Comparison of ENCODE assay signal across 11 mouse cellular contexts in the genomic region with DNA sequence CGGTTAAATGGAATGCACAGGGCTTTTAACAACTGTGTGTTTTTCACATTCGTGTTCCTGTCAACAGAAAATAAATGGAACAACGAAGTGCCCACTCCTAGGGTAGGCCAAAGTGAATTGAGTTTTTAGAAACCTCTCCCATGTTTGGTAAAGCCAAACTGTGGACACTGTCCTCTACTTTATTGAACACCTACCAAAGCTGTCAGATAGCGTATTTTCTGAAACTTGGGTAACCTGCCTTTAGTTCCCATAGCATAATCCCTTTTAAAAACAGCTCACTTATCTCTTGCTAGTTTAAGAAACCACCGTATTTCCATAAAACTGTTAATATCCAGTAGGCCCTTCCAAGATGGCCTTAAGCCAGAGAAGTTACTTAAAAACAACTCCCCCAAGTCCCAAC. TPM values are rescaled to one million over a fixed set of nuclear protein-coding genes. Genes with fewer than 3 reads are reported as not detected.
DNase-seq lines count a peak whose midpoint lies in the region; ATAC-seq lines count a peak whose summit lies in the region.
"Had no signal": no experiment of that assay in that cellular context is flagged by ENCODE, and none has a peak within 500 bp of the region (broad histone marks: within the 10 kb centered on the region; RNA-seq: fewer than 3 reads in every experiment).

No protein-coding gene starts in this region.

- no peak for DNase-seq in heart, postnatal 10 days
- no peak for DNase-seq in neural tube, embryonic 10.5 days (ENCODE audit: extremely low spot score, low spot score)
- DNase-seq in splenic B cell, adult 2 months (ENCODE audit: low read depth, low spot score) = peak; percentile 3
- no peak for DNase-seq in cerebellum, postnatal 25 days
- no peak for DNase-seq in adrenal gland, postnatal 4 days (ENCODE audit: low spot score in 2 of 2)
- DNase-seq: cerebellum, adult 18-20 months; right cerebral cortex, adult 18-20 months had no signal

- intact Hi-C loops in heart, postnatal 10 days (cut with DNase I) = loop anchor here (1.0 to 10.0 kb wide), 3 partner anchors 38 to 660 kb away; a partner anchor contains a TSS

- no peak for ATAC-seq in heart, embryonic 11.5 days (replicated peaks; ENCODE audit: insufficient number of reproducible peaks, low FRiP score, low TSS enrichment)
- ATAC-seq in neural tube, embryonic 15.5 days (ENCODE audit: low FRiP score) = no peak
- no peak for ATAC-seq in heart, embryonic 16.5 days (replicated peaks; ENCODE audit: extremely low read depth, insufficient read depth, low FRiP score)

- no peaks in the 10 kb centered on the region for H3K27me3 ChIP-seq in heart, embryonic 11.5 days (ENCODE audit: control insufficient read depth, insufficient read depth, low read length)
- H3K27me3 ChIP-seq in neural tube, embryonic 15.5 days (replicated peaks) = no peaks in the 10 kb centered on the region
- H3K27me3 ChIP-seq in heart, embryonic 16.5 days (ENCODE audit: control insufficient read depth, insufficient read depth, low read length) = no peaks in the 10 kb centered on the region
- no peaks in the 10 kb centered on the region for H3K27me3 ChIP-seq in splenic B cell, adult 2 months (ENCODE audit: control insufficient read depth, insufficient read depth, low read length, poor library complexity, severe bottlenecking)
- H3K27me3 ChIP-seq: midbrain, embryonic 12.5 days had no signal

- H3K27ac ChIP-seq in heart, embryonic 11.5 days (ENCODE audit: low read depth, low read length) = no peak overlapping the region
- no peak overlapping the region for H3K27ac ChIP-seq in neural tube, embryonic 15.5 days (replicated peaks)
- peak overlapping the region; percentile 94 for H3K27ac ChIP-seq in heart, embryonic 16.5 days (ENCODE audit: low read length)

- peaks cover 8% of the 10 kb centered on the region for H3K36me3 ChIP-seq in heart, embryonic 11.5 days (ENCODE audit: control insufficient read depth, insufficient read depth, low read length)
- peaks cover 29% of the 10 kb centered on the region for H3K36me3 ChIP-seq in neural tube, embryonic 15.5 days
- peaks cover 27% of the 10 kb centered on the region for H3K36me3 ChIP-seq in heart, embryonic 16.5 days (ENCODE audit: control insufficient read depth, insufficient read depth)
- peaks cover 5% of the 10 kb centered on the region for H3K36me3 ChIP-seq in splenic B cell, adult 2 months (ENCODE audit: control insufficient read depth, insufficient read depth, low read length, poor library complexity, severe bottlenecking)

- peak overlapping the region; percentile 74; the same call in 1 of the 2 replicates for H3K4me3 ChIP-seq in heart, embryonic 11.5 days (ENCODE audit: low read depth, low read length)
- H3K4me3 ChIP-seq in neural tube, embryonic 15.5 days (replicated peaks) = no peak overlapping the region
- no peak overlapping the region for H3K4me3 ChIP-seq in heart, embryonic 16.5 days (ENCODE audit: low read length)

- H3K9me3 ChIP-seq in heart, embryonic 11.5 days (replicated peaks; ENCODE audit: control insufficient read depth, low read length) = no peaks in the 10 kb centered on the region
- no peaks in the 10 kb centered on the region for H3K9me3 ChIP-seq in neural tube, embryonic 15.5 days (replicated peaks)
- H3K9me3 ChIP-seq in heart, embryonic 16.5 days (replicated peaks; ENCODE audit: control insufficient read depth, low read length) = no peaks in the 10 kb centered on the region
- H3K9me3 ChIP-seq: midbrain, embryonic 12.5 days had no signal

- H3K9ac ChIP-seq in heart, embryonic 11.5 days (ENCODE audit: low read depth, low read length) = no peak overlapping the region
- H3K9ac ChIP-seq in neural tube, embryonic 15.5 days (replicated peaks) = no peak overlapping the region
- no peak overlapping the region for H3K9ac ChIP-seq in heart, embryonic 16.5 days (ENCODE audit: low read length)
- H3K9ac ChIP-seq: midbrain, embryonic 12.5 days had no signal

- H3K4me1 ChIP-seq in heart, embryonic 11.5 days (ENCODE audit: control insufficient read depth, insufficient read depth, low read length) = peaks cover 6% of the 10 kb centered on the region
- H3K4me1 ChIP-seq in neural tube, embryonic 15.5 days = peaks cover 11% of the 10 kb centered on the region
- peaks cover 12% of the 10 kb centered on the region for H3K4me1 ChIP-seq in heart, embryonic 16.5 days (ENCODE audit: control insufficient read depth, insufficient read depth, low read length)

- peak overlapping the region; percentile 78 for H3K4me2 ChIP-seq in heart, embryonic 11.5 days
- H3K4me2 ChIP-seq in neural tube, embryonic 15.5 days = peak overlapping the region; percentile 62; the same call in 1 of the 2 replicates
- H3K4me2 ChIP-seq in heart, embryonic 16.5 days (ENCODE audit: low read depth, low read length) = peak overlapping the region; percentile 58; the same call in 1 of the 2 replicates

- WGBS in heart, embryonic 11.5 days (ENCODE audit: insufficient replicate concordance) = 82% methylated on average over 5 of the region's 5 CpGs
- 84% methylated on average over 5 of the region's 5 CpGs for WGBS in neural tube, embryonic 15.5 days
- WGBS in heart, embryonic 16.5 days = 82% methylated on average over 5 of the region's 5 CpGs

RNA-seq across cellular contexts. Expression of a gene that starts 0.9 kb away (rescaled TPM):
- 34.8 and 37.3 TPM in 2 replicates for polyA plus RNA-seq in heart, embryonic 11.5 days (2014; fragmentation: Nextera tagmentation; extraction: Ambion mirVana)
- 10 to 100 TPM; 12.7 to 13.1 TPM for total RNA-seq in heart, postnatal 10 days (2021)
- polyA plus RNA-seq in neural tube, embryonic 15.5 days (2015; fragmentation: Nextera tagmentation; extraction: Ambion mirVana) = 41.7 and 43.0 TPM in 2 replicates
- polyA plus RNA-seq in heart, embryonic 16.5 days (2015; fragmentation: Nextera tagmentation; extraction: Ambion mirVana) = 26.7 and 28.5 TPM in 2 replicates
- 10 to 100 TPM; 42.8 to 47.2 TPM for total RNA-seq in adrenal gland, postnatal 4 days (2021)
